Mouse (Mus musculus) left cerebral cortex, postnatal 4 days (tissue): ENCODE data around the gene Brd4. TPM values are rescaled to one million over a fixed set of nuclear protein-coding genes. Genes with fewer than 3 reads are reported as not detected.
A peak's percentile ranks its signal among the peaks of the same experiment; 100 is the strongest.
"Not testable (repeated sequence)": the region's sequence is repeated elsewhere in the genome, so short reads cannot be mapped to it uniquely, and the experiment has no call there.

Experiments
- DNase-seq: peaks from one replicate; pipeline ENCODE4 v3.0.0-alpha.2; 2022
- intact Hi-C: fragments of 180-260 bp; cut with DNase I; formaldehyde crosslinking; loops from one replicate; pipeline ENCODE4 v1.15.1; 2025
- total RNA-seq, 2 experiments: library from RNA; stranded (reverse); gene quantifications; 2 replicates each; pipeline ENCODE4 v1.2.3; 2021

Gene Brd4
- total RNA-seq, 2 experiments from 2014 or later = 132 to 137 TPM

DNA sequence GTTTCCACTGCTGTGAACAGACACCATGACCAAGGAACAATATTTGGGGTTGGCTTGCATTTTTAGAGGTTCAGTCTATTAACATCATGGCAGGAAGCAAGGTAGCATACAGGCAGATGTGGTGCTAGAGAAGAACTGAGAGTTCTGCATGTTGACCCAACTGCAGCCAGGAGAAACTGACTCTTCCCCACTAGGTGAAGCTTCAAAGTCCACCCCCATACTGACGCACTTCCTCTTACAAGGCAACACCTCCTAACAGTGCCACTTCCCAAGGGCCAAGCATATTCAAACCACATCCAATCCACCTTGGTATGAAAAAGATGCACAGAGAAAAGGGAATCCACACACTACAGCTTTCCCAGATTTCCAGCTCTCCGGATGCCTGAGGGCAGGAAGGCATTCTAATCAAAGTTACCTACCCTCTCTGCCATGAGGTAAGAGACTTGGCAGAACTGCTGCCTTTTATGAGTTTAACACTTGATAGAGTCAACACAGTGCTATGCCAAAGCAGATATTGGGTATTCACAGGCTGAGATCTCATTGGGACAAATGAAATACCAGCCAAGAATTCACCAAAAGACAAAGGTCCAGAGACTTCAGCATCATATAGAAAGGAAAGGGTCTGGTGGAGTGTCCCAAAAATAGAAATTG is 43.5 kb downstream of the Brd4 start:
- no peak for DNase-seq
- intact Hi-C loops = no loop called here

DNA sequence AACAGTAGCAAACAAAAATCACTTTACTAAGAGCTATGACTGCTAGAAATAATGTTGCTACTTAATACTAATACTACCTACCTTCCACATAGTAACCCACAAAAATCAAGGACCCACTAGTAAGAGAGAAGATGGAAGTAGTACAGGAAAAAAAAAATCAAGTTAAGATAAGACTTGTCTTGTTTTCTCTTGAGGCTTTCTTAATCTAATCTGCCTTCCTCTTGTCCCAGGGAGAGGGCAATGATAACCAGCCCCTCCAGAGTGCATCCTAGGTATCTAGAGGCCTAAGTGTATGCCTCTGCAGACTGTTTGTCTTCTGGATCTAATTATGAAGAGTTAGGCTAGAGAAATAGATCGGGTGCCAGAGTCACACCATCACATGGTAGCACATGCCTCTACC is 45.9 kb downstream of the Brd4 start:
- DNase-seq = no peak
- intact Hi-C loops = no loop called here

GRCm38 (mm10) chr17:32235534-32236191 is 48.9 kb downstream of the Brd4 start:
- intact Hi-C loops = no loop called here
- peak; percentile 89 for DNase-seq

GRCm38 (mm10) chr17:32233174-32233573 is 51.3 kb downstream of the Brd4 start:
- no peak for DNase-seq
- intact Hi-C loops = no loop called here

GRCm38 (mm10) chr17:32229256-32229655 is 55.3 kb downstream of the Brd4 start:
- DNase-seq = no peak
- intact Hi-C loops = no loop called here

DNA sequence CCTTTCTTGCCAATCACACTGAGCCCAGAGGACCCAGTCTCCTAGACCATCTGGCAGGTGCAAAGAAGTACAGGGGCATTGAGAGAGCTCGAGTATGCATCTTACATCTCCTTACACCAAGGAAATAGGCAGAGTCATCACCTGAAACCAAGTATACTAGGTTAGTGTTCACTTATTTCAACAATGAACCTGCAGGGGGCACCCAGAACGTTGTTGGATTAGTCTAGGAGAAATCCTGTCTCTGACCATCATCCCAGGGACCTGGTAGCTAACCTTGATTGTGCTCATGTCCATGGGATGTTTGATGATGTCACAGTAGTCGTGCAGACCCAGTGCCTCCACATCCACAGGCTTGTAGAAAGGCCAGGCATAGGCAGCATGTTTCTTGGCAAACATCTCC is 63.6 kb downstream of the Brd4 start:
- no peak for DNase-seq
- intact Hi-C loops = no loop called here

- intact Hi-C loops, DNase-seq: not testable (repeated sequence)
Measured at GRCm38 (mm10) chr17:32215587-32215986, 68.9 kb downstream of the Brd4 start.

DNA sequence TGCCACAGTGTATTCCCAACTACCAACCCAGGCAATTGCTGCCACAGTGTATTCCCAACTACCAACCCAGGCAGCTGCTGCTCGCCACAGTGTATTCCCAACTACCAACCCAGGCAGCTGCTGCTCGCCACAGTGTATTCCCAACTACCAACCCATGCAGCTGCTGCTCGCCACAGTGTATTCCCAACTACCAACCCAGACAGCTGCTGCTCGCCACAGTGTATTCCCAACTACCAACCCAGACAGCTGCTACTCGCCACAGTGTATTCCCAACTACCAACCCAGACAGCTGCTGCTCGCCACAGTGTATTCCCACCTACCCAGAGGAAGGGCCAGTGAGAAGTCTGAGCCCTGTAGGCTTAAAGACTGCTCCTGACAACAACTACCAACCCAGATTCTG is 73.0 kb downstream of the Brd4 start:
- DNase-seq, intact Hi-C loops: not testable (repeated sequence)

GRCm38 (mm10) chr17:32209752-32210151 is 74.8 kb downstream of the Brd4 start:
- intact Hi-C loops = loop anchor here (10.0 kb wide), 1 partner anchor 155 kb away; no protein-coding TSS in a partner anchor
- peak; percentile 76 for DNase-seq

- intact Hi-C loops = loop anchor here (10.0 kb wide), 1 partner anchor 154 kb away; no protein-coding TSS in a partner anchor
- DNase-seq = no peak
Measured at GRCm38 (mm10) chr17:32209144-32209543, 75.4 kb downstream of the Brd4 start.

- intact Hi-C loops = loop anchor here (10.0 kb wide), 1 partner anchor 153 kb away; no protein-coding TSS in a partner anchor
- no peak for DNase-seq
Measured at GRCm38 (mm10) chr17:32207586-32208245, 76.8 kb downstream of the Brd4 start.

DNA sequence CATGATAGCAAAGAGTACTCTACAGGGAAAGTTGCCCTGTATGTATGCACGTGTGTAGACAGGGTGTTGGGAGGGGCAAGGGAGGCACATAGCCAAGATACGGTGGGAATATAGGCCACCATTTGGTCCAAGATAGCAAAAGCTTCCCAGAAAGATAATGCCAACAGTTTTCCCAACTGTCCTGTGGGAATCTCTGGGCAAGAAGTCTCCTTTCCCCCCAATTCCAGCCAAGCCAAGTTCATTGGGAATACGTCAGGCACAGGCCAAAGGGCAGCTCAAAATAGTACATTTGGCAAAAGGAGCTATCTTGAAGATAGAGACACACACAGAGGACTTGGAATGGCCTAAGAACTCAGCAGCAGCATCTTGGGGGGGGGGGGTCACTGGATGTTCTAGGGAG is 79.2 kb downstream of the Brd4 start:
- no peak for DNase-seq
- intact Hi-C loops = loop anchor here (10.0 kb wide), 1 partner anchor 151 kb away; no protein-coding TSS in a partner anchor

GRCm38 (mm10) chr17:32202972-32203371 is 81.5 kb downstream of the Brd4 start:
- no peak for DNase-seq
- intact Hi-C loops = loop anchor here (10.0 kb wide), 1 partner anchor 148 kb away; no protein-coding TSS in a partner anchor

- DNase-seq = no peak
- intact Hi-C loops = loop anchor here (10.0 kb wide), 1 partner anchor 146 kb away; no protein-coding TSS in a partner anchor
Measured at GRCm38 (mm10) chr17:32201086-32201485, 83.4 kb downstream of the Brd4 start.

DNA sequence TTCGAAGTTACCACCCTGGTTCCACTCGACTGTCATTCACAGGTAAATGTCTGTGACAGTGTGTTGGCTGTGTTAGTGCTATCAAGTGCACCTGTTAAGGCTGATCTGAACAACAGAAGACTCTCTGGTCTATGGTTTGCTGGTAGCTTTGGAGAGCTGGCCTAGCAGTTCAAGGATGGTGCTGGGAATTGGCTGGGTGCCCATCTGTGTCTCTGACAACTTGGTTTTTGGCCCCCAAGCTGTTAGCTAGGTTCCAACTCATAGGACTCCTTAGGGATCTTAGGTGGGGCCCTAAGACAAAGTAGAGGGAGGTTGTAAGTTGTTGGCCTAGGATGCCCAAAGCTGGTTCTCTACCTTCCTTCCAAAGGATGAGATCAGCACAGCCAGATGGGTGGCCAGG is 84.7 kb downstream of the Brd4 start:
- intact Hi-C loops = loop anchor here (10.0 kb wide), 1 partner anchor 145 kb away; no protein-coding TSS in a partner anchor
- no peak for DNase-seq

DNA sequence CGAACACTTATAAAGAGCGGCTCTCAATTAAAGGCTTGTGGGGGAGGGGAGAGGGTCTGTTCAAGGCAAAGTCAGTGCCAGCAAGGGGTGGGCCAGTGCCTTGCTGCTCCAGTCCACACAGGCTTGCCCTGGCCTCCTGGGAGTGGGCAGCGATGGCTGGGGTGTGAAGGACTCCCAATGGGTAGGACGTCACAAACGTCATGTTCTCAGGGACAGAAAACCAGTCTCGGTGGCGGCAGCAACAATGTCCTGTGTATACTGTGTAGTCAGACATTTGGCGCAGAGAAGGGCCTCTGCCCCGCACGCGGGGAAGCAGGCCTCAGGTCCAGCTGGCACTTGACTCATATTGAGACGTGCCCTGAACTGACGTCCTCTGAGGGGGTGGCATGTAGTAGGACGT is 87.4 kb downstream of the Brd4 start:
- intact Hi-C loops = no loop called here

GRCm38 (mm10) chr17:32195725-32196124 is 88.8 kb downstream of the Brd4 start:
- intact Hi-C loops = no loop called here
- DNase-seq = no peak

More for the DNA sequence above, 87.4 kb downstream of the Brd4 start:
- peak; percentile 45 for DNase-seq

DNA sequence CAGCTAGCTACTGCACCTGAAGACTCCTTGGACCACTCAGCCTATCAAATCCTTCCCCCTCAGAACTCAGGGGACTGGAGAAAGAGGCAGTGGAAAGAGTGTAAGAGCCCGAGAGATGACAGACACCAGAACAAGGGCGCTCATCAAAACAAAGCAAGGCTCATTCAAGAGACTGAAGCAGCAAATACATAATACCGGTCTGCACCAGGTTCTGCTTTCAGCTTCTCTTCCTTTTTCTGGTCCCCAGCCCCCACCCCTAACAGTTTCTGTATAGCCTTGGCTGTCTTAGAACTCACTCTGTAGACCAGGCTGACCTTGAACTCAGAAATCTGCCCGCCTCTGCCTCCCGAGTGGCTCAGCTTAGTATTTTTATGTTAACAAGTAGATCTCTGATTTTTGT is 91.5 kb downstream of the Brd4 start:
- intact Hi-C loops = no loop called here
- DNase-seq = no peak

- intact Hi-C loops = no loop called here
- no peak for DNase-seq
Measured at GRCm38 (mm10) chr17:32189850-32190249, 94.7 kb downstream of the Brd4 start.

DNA sequence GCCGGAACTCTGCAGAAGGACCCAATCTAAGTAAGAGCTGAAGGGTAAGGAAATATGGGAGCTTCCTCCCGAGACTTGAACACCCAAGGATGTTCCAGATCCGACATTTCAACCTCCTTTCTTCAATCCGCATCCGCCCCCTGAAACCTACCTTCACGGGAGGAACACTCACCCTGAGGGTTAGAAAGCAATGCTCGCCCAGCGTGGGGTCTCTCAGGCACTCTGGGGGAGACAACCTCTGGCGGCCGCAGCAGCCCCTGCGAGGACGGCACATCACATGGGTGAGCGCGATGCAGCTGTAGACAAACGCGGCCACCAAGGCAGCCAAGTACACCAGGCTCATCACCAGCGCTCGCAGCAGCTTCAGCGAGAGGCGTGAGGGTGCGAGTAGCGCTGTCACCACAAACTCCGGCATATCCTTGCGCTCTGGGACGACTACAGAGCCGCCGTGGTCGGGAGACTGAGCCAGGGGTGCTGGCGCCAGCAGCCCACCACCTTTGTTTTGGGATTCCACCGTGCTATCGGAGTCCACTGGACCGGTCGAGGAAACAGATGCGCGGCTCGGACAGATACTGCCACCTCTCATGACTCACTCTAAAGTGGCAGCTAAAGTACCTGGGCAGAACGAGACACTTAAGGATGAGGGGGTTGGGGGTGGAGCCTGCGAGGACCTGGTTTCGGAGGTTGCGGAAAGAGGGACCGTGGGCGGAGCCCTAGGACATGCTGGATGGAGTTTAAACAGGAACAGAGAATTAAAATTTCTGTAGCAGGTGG is 95.5 kb downstream of the Brd4 start, which contains the start of gene Ephx3:
Ephx3 (minus strand) TSS at position 687 of the 774 bp plus-strand sequence.
- DNase-seq = no peak

GRCm38 (mm10) chr17:32183017-32183416 is 101.5 kb downstream of the Brd4 start:
- no peak for DNase-seq
- intact Hi-C loops = no loop called here

More for the DNA sequence above, 95.5 kb downstream of the Brd4 start, which contains the start of gene Ephx3:
- intact Hi-C loops = no loop called here
